Comparison of ENCODE assay signal across 9 mouse cellular contexts in the genomic region with DNA sequence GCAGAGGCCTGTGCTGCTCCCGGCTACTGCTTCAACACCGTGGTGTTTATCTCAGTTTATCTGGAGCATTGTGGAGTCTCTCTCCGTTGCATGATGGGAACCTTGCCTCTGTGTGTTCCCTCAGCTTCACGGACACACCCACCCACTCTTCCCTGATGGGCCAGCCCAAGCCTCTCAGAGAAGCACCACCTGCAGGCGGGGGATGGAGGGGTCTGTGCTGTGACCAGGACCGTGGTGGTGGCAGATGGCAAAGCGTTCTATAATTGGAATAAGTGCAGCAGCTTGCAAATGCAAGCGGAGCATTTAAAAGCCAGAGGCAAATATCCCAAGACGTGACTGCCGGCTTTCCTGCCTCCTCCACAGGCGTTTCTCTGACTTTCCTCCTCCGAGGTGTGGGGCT.
DNase-seq lines count a peak whose midpoint lies in the region; ATAC-seq lines count a peak whose summit lies in the region.
"Had no signal": no experiment of that assay in that cellular context is flagged by ENCODE, and none has a peak within 500 bp of the region (broad histone marks: within the 10 kb centered on the region; RNA-seq: fewer than 3 reads in every experiment).

No protein-coding gene starts in this region.

- DNase-seq in cerebellum, adult 8-10 months: peak; percentile 9
- DNase-seq in cerebellum, adult 11-12 months: no peak
- peak; percentile 54 to 68 for DNase-seq in layer of hippocampus, postnatal 10 days (ENCODE audit: low spot score in 2 of 2)
- DNase-seq in retina, embryonic 14.5 days (ENCODE audit: low spot score): peak; percentile 54
- no peak for DNase-seq in kidney, postnatal 14 days
- DNase-seq in urinary bladder, postnatal 10 days (ENCODE audit: low spot score): no peak
- DNase-seq: thymus, postnatal 36 days had no signal

- ATAC-seq in frontal cortex, adult (ENCODE audit: low TSS enrichment): peak; percentile 64
- no peak for ATAC-seq in erythroblast, adult 5-6 weeks (replicated peaks; ENCODE audit: low FRiP score, poor library complexity, severe bottlenecking)

Comparison
In these comparisons a context has a peak if more than half of its experiments do, and no peak if none do; other contexts are left out.
1. DNase-seq: peak in cerebellum, adult 8-10 months (single experiment), layer of hippocampus, postnatal 10 days (2 of 2) and retina, embryonic 14.5 days (single experiment); none in cerebellum, adult 11-12 months (single experiment), kidney, postnatal 14 days (single experiment) and urinary bladder, postnatal 10 days (single experiment).